Mouse (Mus musculus) lung, embryonic 14.5 days (tissue): ENCODE data around the gene Uhrf1bp1. TPM values are rescaled to one million over a fixed set of nuclear protein-coding genes. Genes with fewer than 3 reads are reported as not detected.

Source experiments
- ATAC-seq: fragments of 200-750 bp; cut with Nextera tagmentation; 2 replicates; pipeline ENCODE4 v1.8.0; 2017; ENCODE audit warnings: mild to moderate bottlenecking, moderate TSS enrichment, moderate library complexity; ENCODE audit not compliant: insufficient read depth
- DNase-seq: peaks from one replicate; pipeline ENCODE4 v3.0.0-alpha.2; 2015
- H3K27ac ChIP-seq: fragments of 300-500 bp; sonication (generic); 2 replicates; pipeline ENCODE4 v1.5.1; 2014; ENCODE audit warnings: low read depth, mild to moderate bottlenecking, moderate library complexity
- H3K27me3 ChIP-seq: fragments of 300-500 bp; sonication (generic); 2 replicates; pipeline ENCODE4 v1.6.1; 2014; ENCODE audit warnings: low read length, control low read depth; ENCODE audit not compliant: insufficient read depth
- H3K36me3 ChIP-seq: fragments of 300-500 bp; sonication (generic); 2 replicates; pipeline ENCODE4 v1.6.1; 2014; ENCODE audit warnings: control low read depth; ENCODE audit not compliant: insufficient read depth
- H3K4me1 ChIP-seq: fragments of 300-500 bp; sonication (generic); 2 replicates; pipeline ENCODE4 v1.6.1; 2014; ENCODE audit warnings: antibody characterized with exemption, control low read depth; ENCODE audit not compliant: insufficient read depth
- H3K4me2 ChIP-seq: fragments of 300-500 bp; sonication (generic); 2 replicates; pipeline ENCODE4 v1.6.1; 2014; ENCODE audit warnings: mild to moderate bottlenecking
- H3K4me3 ChIP-seq: fragments of 300-500 bp; sonication (generic); 2 replicates; pipeline ENCODE4 v1.5.1; 2014; ENCODE audit warnings: low read depth, low read length
- H3K9ac ChIP-seq: fragments of 300-500 bp; sonication (generic); 2 replicates; pipeline ENCODE4 v1.6.1; 2014
- H3K9me3 ChIP-seq: fragments of 300-500 bp; sonication (generic); 2 replicates; pipeline ENCODE4 v1.6.1; 2016; ENCODE audit warnings: low read depth, low read length, control low read depth
- CTCF ChIP-seq: IDR thresholded peaks from 2 replicates; pipeline ENCODE4 v1.5.1; 2016; ENCODE audit warnings: antibody characterized with exemption, low read depth
- WGBS: fragments of 180-500 bp; shearing (Covaris S2); extraction: QIAGEN DNeasy Blood & Tissue Kit; methylation state at CpG from one replicate; pipeline ENCODE4 v1.1.7; 2014; 5-methylcytosine and 5-hydroxymethylcytosine counted together
- polyA plus RNA-seq: library from polyadenylated mRNA; unstranded; fragments of >200 nt; fragmentation: Nextera tagmentation; extraction: Ambion mirVana; gene quantifications from 2 replicates; pipeline ENCODE4 v1.2.1, GENCODE M21; 2014

Gene Uhrf1bp1
- polyA plus RNA-seq, result 7.1 and 8.0 TPM in 2 replicates

DNA sequence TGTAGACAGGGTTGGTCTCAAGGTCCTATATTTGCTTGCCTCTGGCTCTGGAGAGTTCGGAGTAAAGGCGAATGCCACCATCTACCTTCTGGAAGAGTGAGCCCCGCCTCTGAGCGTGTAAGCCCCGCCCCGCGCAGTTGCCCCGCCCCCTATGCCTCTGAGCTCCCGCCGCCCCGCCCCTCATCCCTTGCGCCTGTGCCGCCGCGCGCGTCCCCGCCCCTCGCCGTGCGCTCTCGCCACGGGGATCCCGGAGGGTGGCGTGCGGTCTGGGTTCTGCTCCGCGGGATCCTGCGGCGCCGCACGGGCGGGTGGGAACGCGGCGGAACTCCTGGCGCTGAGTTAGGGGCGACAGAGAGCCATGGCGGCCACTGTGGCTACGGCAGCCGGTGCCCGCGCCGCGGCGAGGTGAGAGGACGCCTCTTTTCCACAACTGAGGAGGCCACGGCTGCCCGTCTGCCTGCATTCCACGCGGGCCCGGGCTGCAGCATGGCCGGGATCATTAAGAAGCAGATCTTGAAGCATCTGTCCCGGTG lies at the start of gene Uhrf1bp1:
TSS of gene Uhrf1bp1 (plus strand) at position 177 of the 533 bp plus-strand sequence.
- Histone ChIP-seq H3K9ac (peak within 1 kb of the TSS; percentile 84), H3K4me3 (peak within 1 kb of the TSS; percentile 92), H3K27me3 (no peaks in the 10 kb centered on the region), H3K27ac (peak within 1 kb of the TSS; percentile 83), H3K36me3 (peaks cover 24% of the 10 kb centered on the region), H3K9me3 (no peaks in the 10 kb centered on the region), H3K4me1 (peaks cover 12% of the 10 kb centered on the region), H3K4me2 (peak within 1 kb of the TSS; percentile 93)
- TF ChIP-seq CTCF, result no peak
- ATAC-seq (peak; percentile 82), DNase-seq (peak; percentile 87)
- under 1% methylated on average over 54 of the region's 54 CpGs for WGBS

DNA sequence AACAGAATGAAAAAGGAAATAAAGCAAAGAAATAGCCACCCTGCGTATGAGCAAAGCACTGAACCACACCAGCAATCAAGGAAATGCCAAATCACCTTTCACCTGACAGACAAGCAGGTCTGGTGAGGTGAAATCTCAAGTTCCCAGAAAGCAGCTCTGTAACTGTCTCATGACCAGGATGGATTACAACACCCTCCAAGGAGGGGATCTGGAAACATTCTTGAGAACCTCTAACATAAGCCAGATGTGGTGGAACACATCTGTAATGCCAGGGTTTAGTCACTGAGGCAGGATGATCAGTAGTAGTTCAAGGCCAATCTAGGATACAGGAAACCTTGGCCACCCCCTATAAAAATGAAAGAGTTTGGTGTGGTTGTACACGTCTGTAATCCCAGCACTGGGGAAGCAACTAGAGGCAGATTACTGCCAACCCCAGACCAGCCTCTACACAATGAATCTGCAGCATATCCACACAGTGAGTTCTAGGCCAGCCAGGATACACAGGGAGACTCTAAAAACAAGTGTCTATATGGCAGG lies 48.6 kb upstream of the Uhrf1bp1 start:
- Histone ChIP-seq H3K27ac (no peak overlapping the region), H3K4me3 (no peak overlapping the region), H3K4me1 (peaks cover 8% of the 10 kb centered on the region; the same call in 1 of the 2 replicates), H3K27me3 (no peaks in the 10 kb centered on the region), H3K4me2 (no peak overlapping the region), H3K9me3 (no peaks in the 10 kb centered on the region), H3K9ac (no peak overlapping the region), H3K36me3 (no peaks in the 10 kb centered on the region)
- ATAC-seq, result no peak
- no peak for DNase-seq
- 75% methylated on average over 2 of the region's 2 CpGs for WGBS
- TF ChIP-seq CTCF, result no peak

DNA sequence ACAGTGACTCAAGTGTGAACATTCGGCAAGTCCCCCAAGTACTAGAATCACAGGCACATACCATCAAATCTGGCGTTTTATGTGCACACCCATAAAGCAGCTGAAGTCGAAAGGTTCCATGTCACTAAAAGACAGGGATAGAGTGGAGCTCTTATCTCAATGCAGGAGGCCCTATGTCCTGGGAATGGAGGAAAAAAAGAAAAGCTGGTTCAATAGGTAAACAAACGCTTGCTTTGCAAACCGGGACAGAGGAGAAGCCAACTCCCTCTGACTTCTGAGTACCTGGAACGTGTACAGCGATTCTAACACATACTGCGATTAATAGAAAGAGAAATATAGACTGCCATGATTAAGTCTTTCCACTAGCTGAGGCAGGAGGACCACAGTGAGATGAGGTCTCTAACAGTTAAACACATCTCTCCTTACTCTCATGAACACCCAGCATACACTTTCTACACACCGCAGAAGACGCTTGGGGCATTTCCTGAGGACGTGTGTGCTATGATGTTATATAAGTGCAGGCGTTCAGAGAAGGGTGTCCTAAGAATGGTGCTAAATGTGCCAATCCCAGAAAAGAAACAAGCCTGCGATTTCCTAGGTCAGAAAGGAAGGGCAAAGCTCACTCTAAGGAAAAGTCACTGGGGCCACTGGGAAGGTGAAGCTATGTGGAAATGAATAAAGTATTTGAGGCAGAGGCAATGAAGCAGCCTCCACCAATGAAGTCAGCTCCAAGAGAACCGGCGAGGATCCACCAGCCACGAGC lies 45.5 kb upstream of the Uhrf1bp1 start:
- Histone ChIP-seq H3K36me3 (no peaks in the 10 kb centered on the region), H3K4me2 (no peak overlapping the region), H3K27me3 (no peaks in the 10 kb centered on the region), H3K9me3 (no peaks in the 10 kb centered on the region), H3K9ac (no peak overlapping the region), H3K4me3 (no peak overlapping the region), H3K4me1 (no peaks in the 10 kb centered on the region), H3K27ac (no peak overlapping the region)
- no peak for TF ChIP-seq CTCF
- DNase-seq (no peak), ATAC-seq (no peak)
- 71% methylated on average over 16 of the region's 16 CpGs for WGBS

DNA sequence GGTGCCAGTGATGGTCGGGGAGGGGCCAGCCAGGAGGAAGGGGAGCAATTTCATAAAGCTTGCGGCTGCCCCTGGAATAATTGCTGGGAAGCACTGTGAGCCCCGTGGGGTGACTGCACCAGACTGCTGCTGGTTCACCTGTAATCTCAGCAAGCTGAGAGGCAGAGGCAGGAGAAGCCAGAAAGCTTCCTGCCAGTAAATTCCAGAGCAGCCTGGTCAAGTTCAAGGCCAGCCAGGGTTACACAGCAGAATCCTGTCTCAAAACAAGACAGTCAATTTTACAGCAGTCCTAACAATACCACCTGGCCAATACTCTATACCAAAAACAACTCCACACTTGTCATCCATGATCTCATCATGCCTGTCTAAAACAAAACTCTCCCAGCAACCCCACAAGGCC lies 44.3 kb upstream of the Uhrf1bp1 start:
- Histone ChIP-seq H3K27ac (no peak overlapping the region), H3K4me2 (no peak overlapping the region), H3K9me3 (no peaks in the 10 kb centered on the region), H3K27me3 (no peaks in the 10 kb centered on the region), H3K4me1 (no peaks in the 10 kb centered on the region), H3K9ac (no peak overlapping the region), H3K4me3 (no peak overlapping the region), H3K36me3 (no peaks in the 10 kb centered on the region)
- 77% methylated on average over 3 of the region's 3 CpGs for WGBS
- ATAC-seq (no peak), DNase-seq (no peak)
- no peak for TF ChIP-seq CTCF

DNA sequence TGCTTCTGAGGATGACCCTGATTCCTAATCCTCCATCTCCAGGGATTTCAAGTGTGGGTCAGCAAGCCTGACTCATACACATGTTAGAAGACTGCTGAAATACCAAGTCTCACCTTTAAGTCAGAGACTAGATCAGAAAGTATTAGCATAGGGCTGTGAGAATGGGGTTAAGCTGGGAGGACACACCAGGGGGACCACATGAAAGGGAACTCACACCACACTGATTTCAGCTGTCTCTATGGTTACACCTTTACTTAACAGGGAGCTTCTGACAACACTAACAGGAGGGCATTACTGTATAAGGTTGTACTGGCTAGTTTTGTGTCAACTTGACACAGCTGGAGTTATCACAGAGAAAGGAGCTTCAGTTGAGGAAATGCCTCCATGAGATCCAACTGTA lies 41.6 kb upstream of the Uhrf1bp1 start:
- Histone ChIP-seq H3K4me3 (no peak overlapping the region), H3K9me3 (no peaks in the 10 kb centered on the region), H3K4me1 (peaks cover 8% of the 10 kb centered on the region), H3K36me3 (no peaks in the 10 kb centered on the region), H3K27ac (no peak overlapping the region), H3K9ac (no peak overlapping the region), H3K4me2 (no peak overlapping the region), H3K27me3 (no peaks in the 10 kb centered on the region)
- ATAC-seq (no peak), DNase-seq (no peak)
- no peak for TF ChIP-seq CTCF

DNA sequence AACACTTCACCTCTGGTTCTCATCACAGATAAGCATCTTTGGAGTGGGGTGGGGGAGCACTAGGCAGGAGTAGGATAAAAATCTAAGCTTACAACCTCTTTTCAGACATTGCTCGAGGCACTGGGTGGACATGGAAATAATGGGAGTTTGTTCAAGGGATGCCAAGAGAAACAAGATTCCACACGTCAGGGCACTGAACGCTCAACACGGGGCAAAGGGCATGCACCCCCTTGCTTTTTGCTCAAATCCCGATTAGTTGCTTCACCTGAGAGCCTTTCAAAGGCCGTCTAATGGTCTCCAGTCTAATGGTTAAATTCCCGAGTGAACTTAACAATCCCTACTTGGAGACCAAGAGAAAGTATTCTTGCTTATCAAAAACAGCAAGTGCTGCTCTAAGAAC lies 37.2 kb upstream of the Uhrf1bp1 start:
- ATAC-seq (no peak), DNase-seq (no peak)
- Histone ChIP-seq H3K27me3 (no peaks in the 10 kb centered on the region), H3K36me3 (no peaks in the 10 kb centered on the region), H3K27ac (peak overlapping the region; percentile 85; the same call in 1 of the 2 replicates), H3K9ac (peak overlapping the region; percentile 93), H3K4me1 (peaks cover 11% of the 10 kb centered on the region), H3K9me3 (no peaks in the 10 kb centered on the region), H3K4me3 (peak overlapping the region; percentile 93), H3K4me2 (peak overlapping the region; percentile 96)
- 15% methylated on average over 7 of the region's 7 CpGs for WGBS
- TF ChIP-seq CTCF, result no peak

DNA sequence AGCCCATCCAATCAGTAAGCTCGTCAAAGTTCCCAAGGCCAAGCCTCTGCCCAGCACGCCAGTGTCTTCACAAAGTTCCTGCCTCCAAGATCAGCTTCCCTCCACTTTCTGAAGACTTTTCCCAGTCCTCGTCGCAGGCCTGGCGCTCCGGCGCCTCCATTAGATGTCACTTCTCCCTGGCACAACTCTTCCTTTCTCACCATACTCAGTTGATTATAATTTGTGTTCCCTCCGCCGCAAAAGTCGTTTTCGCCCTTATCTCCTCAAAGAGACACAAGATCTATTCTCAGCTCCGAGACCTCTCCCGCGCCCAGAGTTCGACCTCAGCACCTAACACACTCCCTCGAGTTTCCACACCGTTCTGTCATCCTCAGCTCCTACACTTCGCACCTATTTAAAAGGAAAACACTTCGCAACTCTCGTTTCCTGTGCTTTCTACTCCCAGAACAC lies 36.7 kb upstream of the Uhrf1bp1 start:
- peak overlapping the region; percentile 93 for H3K4me3 ChIP-seq
- DNase-seq, result peak; percentile 49
- under 1% methylated on average over 20 of the region's 20 CpGs for WGBS
- H3K36me3 ChIP-seq, result no peaks in the 10 kb centered on the region
- H3K27ac ChIP-seq, result peak overlapping the region; percentile 85
- H3K27me3 ChIP-seq, result no peaks in the 10 kb centered on the region
- no peak for TF ChIP-seq CTCF
- H3K9ac ChIP-seq, result peak overlapping the region; percentile 93
- no peak for ATAC-seq
- H3K9me3 ChIP-seq, result no peaks in the 10 kb centered on the region
- H3K4me1 ChIP-seq, result peaks cover 11% of the 10 kb centered on the region
- H3K4me2 ChIP-seq, result peak overlapping the region; percentile 96
